ENCODE assay signal across 14 mouse cellular contexts in the genomic region with DNA sequence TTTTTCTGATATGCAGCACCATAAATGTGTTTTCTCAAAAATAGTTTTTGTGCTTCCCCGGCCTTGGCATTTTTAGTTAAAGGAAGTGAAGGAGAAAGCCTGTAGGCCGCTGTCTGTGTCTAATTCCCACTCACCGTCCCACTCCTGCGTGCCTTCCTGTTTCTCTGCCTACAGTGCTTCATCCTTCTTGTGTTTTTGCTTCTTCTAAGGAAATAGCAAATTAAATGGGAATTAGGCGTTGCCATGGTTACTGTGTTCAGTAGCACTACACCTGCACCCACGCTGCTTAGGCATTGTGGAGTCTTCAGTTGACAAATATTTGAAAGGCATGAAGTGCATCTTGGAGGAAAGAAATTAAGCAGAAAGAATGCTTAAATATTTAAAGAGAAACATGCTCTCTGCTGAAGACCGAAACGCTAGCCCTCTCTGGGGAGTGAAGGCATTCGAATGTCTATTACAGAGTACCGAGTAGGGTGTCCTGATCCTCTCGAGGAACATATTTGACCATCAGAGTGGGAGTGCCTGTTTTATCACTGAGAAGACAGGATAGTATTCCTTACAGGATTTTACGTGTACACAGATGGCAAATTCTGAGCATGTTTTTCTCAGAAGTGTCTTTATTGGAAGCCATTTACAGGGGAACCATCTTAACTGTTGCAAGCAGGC. TPM values are rescaled to one million over a fixed set of nuclear protein-coding genes. Genes with fewer than 3 reads are reported as not detected.
A peak's percentile ranks its signal among the peaks of the same experiment; 100 is the strongest.
DNase-seq lines count a peak whose midpoint lies in the region; ATAC-seq and TF ChIP-seq lines count a peak whose summit lies in the region.
"Had no signal": no experiment of that assay in that cellular context is flagged by ENCODE, and none has a peak within 500 bp of the region (broad histone marks: within the 10 kb centered on the region; RNA-seq: fewer than 3 reads in every experiment).

No protein-coding gene starts in this region.

- H3K9me3 ChIP-seq in forebrain, embryonic 12.5 days = no peaks in the 10 kb centered on the region
- H3K9me3 ChIP-seq in midbrain, embryonic 16.5 days (replicated peaks; ENCODE audit: control insufficient read depth, low read length, poor library complexity, severe bottlenecking) = no peaks in the 10 kb centered on the region
- H3K9me3 ChIP-seq: heart, embryonic 15.5 days; limb, embryonic 10.5 days had no signal

- no peak for TF ChIP-seq POLR2A in brain, embryonic 14.5 days (IDR thresholded peaks at IDR 0.05; ENCODE audit: borderline replicate concordance, extremely low read depth, insufficient read depth, insufficient read length, poor library complexity, severe bottlenecking)

- H3K27me3 ChIP-seq in forebrain, embryonic 12.5 days = no peaks in the 10 kb centered on the region
- no peaks in the 10 kb centered on the region for H3K27me3 ChIP-seq in midbrain, embryonic 16.5 days (ENCODE audit: control insufficient read depth, insufficient read depth, low read depth, low read length)
- H3K27me3 ChIP-seq: heart, embryonic 15.5 days had no signal

- H3K27ac ChIP-seq in forebrain, embryonic 12.5 days = 0 out of 2 replicates have a peak overlapping the region, but pooled peaks have one; percentile 3
- no peak overlapping the region for H3K27ac ChIP-seq in midbrain, embryonic 16.5 days (ENCODE audit: low read length)
- H3K27ac ChIP-seq: heart, embryonic 15.5 days; limb, embryonic 10.5 days had no signal

- DNase-seq in left cerebral cortex, adult 18-20 months (ENCODE audit: low spot score in 2 of 2) = peak; percentile 41 to 54
- no peak for DNase-seq in left cerebral cortex, postnatal 4 days
- peak; percentile 71 for DNase-seq in brain, embryonic 14.5 days (ENCODE audit: low read depth)
- no peak for DNase-seq in spleen, postnatal 36 days (ENCODE audit: low spot score in 2 of 2)
- no peak for DNase-seq in adipocyte (ENCODE audit: low spot score)
- DNase-seq: embryo, embryonic 11 days; kidney, adult 8-10 months; lung, adult 2 months; spleen, adult 18-20 months; thymus, adult 2 months had no signal

- H3K4me1 ChIP-seq in forebrain, embryonic 12.5 days = peaks cover 16% of the 10 kb centered on the region
- H3K4me1 ChIP-seq in midbrain, embryonic 16.5 days (ENCODE audit: control insufficient read depth, insufficient read depth, low read length) = peaks cover 18% of the 10 kb centered on the region
- H3K4me1 ChIP-seq: heart, embryonic 15.5 days had no signal

- no peak overlapping the region for H3K4me3 ChIP-seq in forebrain, embryonic 12.5 days (replicated peaks)
- no peak overlapping the region for H3K4me3 ChIP-seq in midbrain, embryonic 16.5 days (ENCODE audit: low read depth, low read length)
- H3K4me3 ChIP-seq: heart, embryonic 15.5 days; limb, embryonic 10.5 days had no signal

- intact Hi-C loops in left cerebral cortex, postnatal 4 days (cut with DNase I) = no loop called here

- H3K4me2 ChIP-seq in forebrain, embryonic 12.5 days = no peak overlapping the region
- H3K4me2 ChIP-seq in midbrain, embryonic 16.5 days (ENCODE audit: low read length) = 0 out of 2 replicates have a peak overlapping the region, but pooled peaks have one; percentile 0
- H3K4me2 ChIP-seq: heart, embryonic 15.5 days had no signal

- H3K36me3 ChIP-seq in forebrain, embryonic 12.5 days (replicated peaks) = no peaks in the 10 kb centered on the region; the same call in 1 of the 2 replicates
- no peaks in the 10 kb centered on the region for H3K36me3 ChIP-seq in midbrain, embryonic 16.5 days (ENCODE audit: control insufficient read depth, insufficient read depth, low read length)
- H3K36me3 ChIP-seq: heart, embryonic 15.5 days; limb, embryonic 10.5 days had no signal

- peak; percentile 57; the same call in 1 of the 2 replicates for ATAC-seq in forebrain, embryonic 12.5 days (ENCODE audit: low FRiP score)
- ATAC-seq in midbrain, embryonic 16.5 days = peak; percentile 23; the same call in 1 of the 2 replicates

- no peak overlapping the region for H3K9ac ChIP-seq in forebrain, embryonic 12.5 days
- no peak overlapping the region for H3K9ac ChIP-seq in midbrain, embryonic 16.5 days (ENCODE audit: low read depth, low read length)
- H3K9ac ChIP-seq: heart, embryonic 15.5 days had no signal

- 48% methylated on average over 12 of the region's 12 CpGs for WGBS in forebrain, embryonic 12.5 days
- WGBS in midbrain, embryonic 16.5 days = 28% methylated on average over 12 of the region's 12 CpGs

- TF ChIP-seq CTCF in brain, embryonic 14.5 days (IDR thresholded peaks at IDR 0.05; ENCODE audit: borderline replicate concordance, extremely low read depth, insufficient read depth, insufficient read length) = no peak

RNA-seq across cellular contexts. Expression of a gene that starts 12.1 kb away (rescaled TPM):
- total RNA-seq in left cerebral cortex, adult 18-20 months (2021) = 1,000 to 10,000 TPM in 1 of 2 experiments, 100 to 1,000 TPM in 1; 953 to 1,010 TPM
- 1,000 to 10,000 TPM; 1,425 to 1,439 TPM for total RNA-seq in left cerebral cortex, postnatal 4 days (2021)
- 366 and 500 TPM in 2 replicates for polyA plus RNA-seq in brain, embryonic 14.5 days (2012; rRNA removed)
- polyA plus RNA-seq in forebrain, embryonic 12.5 days (2016; fragmentation: Nextera tagmentation; extraction: Ambion mirVana) = 339 and 369 TPM in 2 replicates
- 430 and 474 TPM in 2 replicates for polyA plus RNA-seq in midbrain, embryonic 16.5 days (2015; fragmentation: Nextera tagmentation; extraction: Ambion mirVana)

Comparison
In these comparisons a context has a peak if more than half of its experiments do, and no peak if none do; other contexts are left out.
1. DNase-seq: peak in left cerebral cortex, adult 18-20 months (2 of 2) and brain, embryonic 14.5 days (single experiment); none in left cerebral cortex, postnatal 4 days (single experiment), spleen, postnatal 36 days (0 of 2) and adipocyte (single experiment).